Mouse (Mus musculus) spleen, adult 18-20 months (tissue): ENCODE data around the gene Lgals3bp.

Source experiments
- DNase-seq, 2 experiments: peaks; one replicate each; pipeline ENCODE4 v3.0.0; 2022; ENCODE audit warnings: mixed read lengths in 2 of 2

The Lgals3bp gene

GRCm38 (mm10) chr11:118420261-118420660 lies 18.4 kb upstream of the Lgals3bp start:
- DNase-seq = no peak

- peak; percentile 93 to 97 for DNase-seq
Measured at GRCm38 (mm10) chr11:118418834-118419504, 17.1 kb upstream of the Lgals3bp start, which contains the start of gene Cant1. TSS of gene Cant1 (minus strand) at chr11:118419086.

DNA sequence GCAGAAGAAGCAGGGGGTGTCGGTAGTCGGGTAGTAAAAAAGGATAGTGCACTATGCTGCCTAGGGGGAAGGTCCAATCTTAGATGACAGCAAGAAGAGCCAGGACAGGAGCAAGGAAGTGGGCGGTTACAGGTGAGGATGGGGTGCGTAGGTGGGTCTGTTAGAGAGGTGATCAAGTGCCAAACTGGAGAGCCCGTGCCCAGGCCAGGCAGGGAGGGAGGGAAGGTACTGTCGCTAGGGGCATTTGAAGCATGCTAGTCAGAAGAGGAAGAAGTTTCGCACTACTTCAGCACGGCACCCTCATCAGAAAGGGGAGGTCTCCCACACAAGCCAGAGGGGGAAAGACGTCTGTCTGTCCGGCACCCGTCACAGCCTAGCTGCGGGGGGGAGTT lies 16.5 kb upstream of the Lgals3bp start:
- no peak for DNase-seq

DNA sequence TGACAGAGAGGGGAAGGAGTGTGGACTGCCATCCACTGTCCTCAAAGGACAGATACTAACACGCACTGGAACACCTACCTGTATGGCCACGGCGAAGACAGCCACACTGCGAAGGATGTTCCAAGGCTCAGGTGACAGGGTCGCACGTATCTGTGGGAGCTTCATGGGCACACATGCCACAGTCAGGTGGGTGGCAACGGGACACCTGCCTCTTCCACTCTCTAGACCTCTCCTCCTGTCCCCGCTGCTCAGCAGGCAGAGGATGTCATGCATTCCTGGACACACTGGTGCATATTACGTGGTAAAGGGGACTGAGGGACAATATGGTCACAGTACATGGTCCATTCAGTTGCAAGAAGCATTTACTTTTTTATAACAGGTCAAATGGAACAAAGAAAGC lies 15.6 kb upstream of the Lgals3bp start:
- DNase-seq = no peak

- no peak for DNase-seq
Measured at GRCm38 (mm10) chr11:118416046-118416445, 14.2 kb upstream of the Lgals3bp start.

DNA sequence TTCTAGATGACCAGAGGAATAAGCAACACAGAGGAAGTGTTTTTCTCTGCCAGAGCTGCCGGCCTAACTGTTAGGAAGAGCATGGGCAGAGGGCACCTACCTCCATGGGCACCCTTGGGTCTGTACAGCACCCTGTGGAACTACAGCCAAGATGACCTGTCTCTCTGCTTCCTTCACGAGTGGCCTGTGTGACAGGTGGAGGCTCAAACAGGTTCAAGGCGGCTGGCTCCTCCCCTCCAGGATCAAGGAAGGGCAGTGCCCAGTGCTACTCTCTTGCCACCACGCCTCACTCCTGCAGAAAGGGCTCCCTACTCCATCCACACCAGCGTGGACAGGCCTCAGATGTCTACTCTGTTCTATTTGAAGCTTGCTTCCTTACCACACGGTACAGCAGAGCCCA lies 13.7 kb upstream of the Lgals3bp start:
- DNase-seq = no peak

- no peak for DNase-seq
Measured at GRCm38 (mm10) chr11:118414270-118414669, 12.4 kb upstream of the Lgals3bp start.

DNA sequence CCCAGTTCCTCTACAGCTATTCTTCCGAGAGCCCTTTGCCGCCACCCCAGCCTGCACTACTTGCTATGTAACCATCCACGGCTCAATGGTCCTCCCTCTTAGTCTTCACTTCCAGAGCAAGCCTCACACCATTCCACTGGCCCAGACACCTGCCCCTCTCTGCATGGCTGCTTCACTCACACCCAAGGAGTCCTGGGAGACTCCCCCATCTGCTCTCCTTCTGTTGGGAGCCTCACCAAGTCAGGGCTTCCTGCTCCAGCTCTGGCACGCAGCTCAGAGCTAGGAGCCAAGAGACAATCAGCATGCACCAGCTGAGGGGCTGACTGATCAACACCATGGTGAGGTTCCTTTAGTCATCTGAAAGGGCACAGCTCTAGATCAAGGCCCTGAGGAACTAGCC lies 11.2 kb upstream of the Lgals3bp start:
- no peak for DNase-seq

- DNase-seq = no peak
Measured at GRCm38 (mm10) chr11:118412601-118413000, 10.7 kb upstream of the Lgals3bp start.

GRCm38 (mm10) chr11:118411271-118411670 lies 9.4 kb upstream of the Lgals3bp start:
- DNase-seq = no peak

GRCm38 (mm10) chr11:118410479-118410878 lies 8.6 kb upstream of the Lgals3bp start:
- no peak for DNase-seq

DNA sequence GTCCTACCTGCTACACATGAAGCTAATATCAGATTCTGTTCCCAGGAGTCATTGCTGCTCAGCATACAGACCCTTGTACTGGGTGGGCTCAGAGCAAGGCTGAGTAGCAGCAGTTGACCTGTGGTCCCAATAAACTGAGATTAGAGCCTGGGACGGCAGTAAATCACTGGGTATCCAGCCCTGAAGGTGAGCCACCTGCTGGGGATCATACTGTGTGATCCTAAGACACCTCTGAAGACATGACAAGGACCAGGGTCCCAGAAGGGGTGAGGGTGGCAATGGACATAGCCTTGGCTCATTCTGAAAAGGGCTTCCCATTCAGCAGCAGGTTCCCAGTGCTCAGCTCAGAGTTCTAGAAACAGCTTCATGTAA lies 8.2 kb upstream of the Lgals3bp start:
- no peak for DNase-seq

GRCm38 (mm10) chr11:118409106-118410072 lies 7.5 kb upstream of the Lgals3bp start:
- DNase-seq = no peak

GRCm38 (mm10) chr11:118408051-118408740 lies 6.3 kb upstream of the Lgals3bp start:
- no peak for DNase-seq

GRCm38 (mm10) chr11:118407318-118407910 lies 5.5 kb upstream of the Lgals3bp start:
- DNase-seq = peak in 1 of 2 experiments; percentile 42

DNA sequence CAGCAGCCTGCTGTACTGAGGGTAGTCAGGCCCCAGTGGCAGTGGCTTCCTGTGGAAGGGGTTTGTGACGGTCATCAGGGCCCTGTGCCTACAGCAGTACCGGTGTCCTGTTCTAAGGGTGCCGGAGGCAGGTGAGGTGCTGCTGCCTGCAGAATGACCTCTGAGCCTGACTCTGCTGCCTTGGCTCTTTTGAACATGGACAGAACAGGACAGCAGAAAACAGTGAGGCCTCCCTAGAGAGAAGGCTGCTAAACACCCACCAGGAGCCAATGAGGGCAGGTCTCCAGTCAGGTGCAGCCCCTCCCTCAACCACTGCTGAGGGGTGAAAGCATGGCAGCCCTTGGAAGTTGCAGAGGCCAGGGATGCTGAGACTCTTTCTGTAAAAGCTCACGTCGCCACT lies 4.6 kb upstream of the Lgals3bp start:
- peak in 1 of 2 experiments; percentile 3 for DNase-seq

DNA sequence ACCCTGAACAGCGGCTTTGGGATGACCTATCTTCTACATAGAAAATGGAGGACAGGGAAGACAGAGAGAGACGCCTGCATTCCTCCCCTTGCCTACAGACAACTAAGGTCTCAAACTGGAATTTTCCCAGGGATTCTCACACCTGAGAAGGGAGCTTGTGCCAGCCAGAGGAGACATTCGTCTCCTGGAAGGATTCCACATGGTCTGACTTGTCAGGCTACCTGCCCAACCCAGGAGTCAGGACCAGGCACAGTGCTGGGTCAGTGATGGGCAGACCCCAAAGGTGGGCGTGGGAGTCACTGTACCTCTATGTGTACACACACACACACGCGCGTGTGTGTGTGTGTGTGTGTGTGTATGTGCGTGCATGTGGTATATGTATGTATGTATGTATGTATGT lies 3.4 kb upstream of the Lgals3bp start:
- peak in 1 of 2 experiments; percentile 3 for DNase-seq

DNA sequence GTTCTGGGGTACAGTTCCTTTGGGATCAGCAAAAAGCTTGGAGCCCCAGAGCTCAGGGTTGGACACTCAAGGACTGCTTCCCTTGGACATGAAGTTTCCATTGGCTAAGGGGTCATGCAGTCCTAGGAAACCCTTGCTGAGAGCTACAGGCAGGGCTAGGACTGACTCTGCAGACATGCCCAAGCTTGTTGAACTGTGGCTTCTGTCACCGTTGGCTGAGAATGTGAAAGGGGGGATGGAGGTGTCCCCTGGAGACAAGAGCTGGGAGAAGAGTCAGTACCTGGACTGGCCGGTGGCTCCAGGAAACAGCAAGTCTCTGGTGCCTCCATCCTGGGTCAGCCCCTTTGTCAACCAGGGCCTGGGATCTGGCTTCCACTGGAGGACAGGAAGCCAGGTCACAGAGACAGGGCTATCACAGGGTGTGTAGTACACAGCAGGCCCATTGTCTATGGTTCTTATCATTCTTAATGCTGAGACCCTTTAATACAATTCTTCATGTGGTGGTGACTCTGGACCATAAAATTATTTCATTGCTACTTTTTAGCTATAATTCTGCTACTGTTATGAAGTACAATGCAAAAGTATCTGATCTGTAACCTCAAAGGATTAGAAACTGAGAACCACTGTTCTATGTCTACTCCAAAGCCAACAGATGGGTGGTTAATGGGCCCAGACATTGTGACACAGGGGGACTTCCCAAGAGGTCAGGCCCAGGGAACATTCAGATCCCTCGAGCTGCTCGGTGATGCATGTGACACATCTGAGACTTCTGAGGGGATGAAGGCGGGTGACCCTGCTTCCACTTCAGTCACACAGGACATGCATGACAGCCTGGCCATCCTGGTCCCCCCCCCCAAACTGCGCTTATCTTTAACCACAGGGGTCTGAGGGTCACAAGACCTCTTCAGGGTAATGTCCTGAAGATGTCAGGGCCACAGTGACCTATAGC lies 2.3 kb upstream of the Lgals3bp start:
- DNase-seq = peak in 1 of 2 experiments; percentile 5

GRCm38 (mm10) chr11:118403183-118403582 lies 1.3 kb upstream of the Lgals3bp start:
- no peak for DNase-seq

DNA sequence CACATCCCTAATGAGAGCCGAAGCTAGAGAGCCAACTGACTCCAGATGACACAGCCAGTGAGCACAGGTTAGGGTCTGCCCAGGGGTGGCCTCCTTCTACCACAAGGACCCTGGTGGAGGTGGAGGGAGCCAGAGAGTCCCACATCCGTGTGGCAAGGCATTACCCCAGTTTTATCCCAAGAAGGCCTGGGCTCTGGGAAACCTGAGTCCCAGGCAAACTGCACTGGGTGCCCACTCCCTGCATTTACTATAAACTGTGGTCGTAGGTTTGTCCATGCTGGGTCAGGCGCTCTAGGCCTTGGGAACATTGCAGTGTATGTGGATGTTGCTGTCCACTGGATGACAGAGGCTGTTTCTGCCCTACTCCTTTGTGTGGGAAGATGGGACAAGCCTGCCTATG lies 697 bp downstream of the Lgals3bp start:
- DNase-seq = peak in 1 of 2 experiments; percentile 2

GRCm38 (mm10) chr11:118400566-118400936 lies 1.3 kb downstream of the Lgals3bp start:
- peak in 1 of 2 experiments; percentile 4 for DNase-seq
